ENCODE assay signal across 9 mouse cellular contexts in the genomic region with DNA sequence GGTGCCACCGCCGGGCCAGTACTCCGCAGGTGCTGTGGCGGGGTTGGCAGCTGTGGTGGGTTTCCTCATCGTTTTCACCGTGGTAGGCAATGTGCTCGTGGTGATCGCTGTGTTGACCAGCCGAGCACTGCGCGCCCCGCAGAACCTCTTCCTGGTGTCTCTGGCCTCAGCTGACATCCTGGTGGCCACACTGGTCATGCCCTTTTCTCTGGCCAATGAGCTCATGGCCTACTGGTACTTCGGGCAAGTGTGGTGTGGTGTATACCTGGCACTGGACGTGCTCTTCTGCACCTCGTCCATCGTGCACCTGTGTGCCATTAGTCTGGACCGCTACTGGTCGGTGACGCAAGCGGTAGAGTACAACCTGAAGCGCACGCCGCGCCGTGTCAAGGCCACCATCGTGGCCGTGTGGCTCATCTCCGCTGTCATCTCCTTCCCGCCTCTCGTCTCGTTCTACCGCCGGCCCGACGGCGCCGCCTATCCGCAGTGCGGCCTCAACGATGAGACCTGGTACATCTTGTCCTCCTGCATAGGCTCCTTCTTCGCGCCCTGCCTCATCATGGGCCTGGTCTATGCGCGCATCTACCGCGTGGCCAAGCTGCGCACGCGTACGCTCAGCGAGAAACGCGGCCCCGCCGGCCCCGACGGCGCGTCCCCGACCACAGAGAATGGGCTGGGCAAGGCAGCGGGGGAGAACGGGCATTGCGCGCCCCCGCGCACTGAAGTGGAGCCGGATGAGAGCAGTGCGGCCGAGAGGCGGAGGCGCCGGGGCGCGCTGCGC. TPM values are rescaled to one million over a fixed set of nuclear protein-coding genes. Genes with fewer than 3 reads are reported as not detected.
DNase-seq lines count a peak whose midpoint lies in the region; ATAC-seq and TF ChIP-seq lines count a peak whose summit lies in the region.
"Had no signal": no experiment of that assay in that cellular context is flagged by ENCODE, and none has a peak within 500 bp of the region (broad histone marks: within the 10 kb centered on the region; RNA-seq: fewer than 3 reads in every experiment).

No protein-coding gene starts in this region.

- H3K36me3 ChIP-seq in forebrain, embryonic 11.5 days (ENCODE audit: control insufficient read depth, insufficient read depth, low read length) = no peaks in the 10 kb centered on the region
- H3K36me3 ChIP-seq in kidney, embryonic 16.5 days (ENCODE audit: insufficient read depth, low read length) = no peaks in the 10 kb centered on the region
- H3K36me3 ChIP-seq in limb, embryonic 15.5 days = no peaks in the 10 kb centered on the region

- no peak overlapping the region for H3K27ac ChIP-seq in forebrain, embryonic 11.5 days (ENCODE audit: low read depth, low read length)
- no peak overlapping the region for H3K27ac ChIP-seq in kidney, embryonic 16.5 days (ENCODE audit: low read length)
- no peak overlapping the region for H3K27ac ChIP-seq in limb, embryonic 15.5 days
- H3K27ac ChIP-seq: liver, embryonic 14.5 days had no signal

- DNase-seq in layer of hippocampus, adult 11-12 months (ENCODE audit: low spot score) = peak; percentile 49
- no peak for DNase-seq in layer of hippocampus, adult 9-10 months (ENCODE audit: low spot score)
- peak; percentile 72 for DNase-seq in brain, embryonic 14.5 days (ENCODE audit: low read depth)
- peak; percentile 55 for DNase-seq in forebrain, embryonic 11.5 days (ENCODE audit: low spot score)
- peak; percentile 67 for DNase-seq in right cerebral cortex, postnatal 10 days (ENCODE audit: low spot score in 2 of 2)

- TF ChIP-seq CTCF in brain, embryonic 14.5 days (IDR thresholded peaks at IDR 0.05; ENCODE audit: borderline replicate concordance, extremely low read depth, insufficient read depth, insufficient read length) = no peak

- peaks cover 57% of the 10 kb centered on the region for H3K27me3 ChIP-seq in forebrain, embryonic 11.5 days (ENCODE audit: control insufficient read depth, insufficient read depth, low read length)
- H3K27me3 ChIP-seq in kidney, embryonic 16.5 days (ENCODE audit: insufficient read depth, low read length) = peaks cover 76% of the 10 kb centered on the region
- peaks cover 96% of the 10 kb centered on the region for H3K27me3 ChIP-seq in limb, embryonic 15.5 days

- TF ChIP-seq POLR2A in brain, embryonic 14.5 days (IDR thresholded peaks at IDR 0.05; ENCODE audit: borderline replicate concordance, extremely low read depth, insufficient read depth, insufficient read length, poor library complexity, severe bottlenecking) = no peak

- H3K9me3 ChIP-seq in forebrain, embryonic 11.5 days (ENCODE audit: control insufficient read depth, low read length) = no peaks in the 10 kb centered on the region
- no peaks in the 10 kb centered on the region for H3K9me3 ChIP-seq in kidney, embryonic 16.5 days (ENCODE audit: low read length)
- no peaks in the 10 kb centered on the region for H3K9me3 ChIP-seq in limb, embryonic 15.5 days

- WGBS in forebrain, embryonic 11.5 days = 5% methylated on average over 75 of the region's 75 CpGs
- WGBS in kidney, embryonic 16.5 days = 4% methylated on average over 75 of the region's 75 CpGs
- WGBS in limb, embryonic 15.5 days = 4% methylated on average over 73 of the region's 75 CpGs

- peak overlapping the region; percentile 43 for H3K4me3 ChIP-seq in forebrain, embryonic 11.5 days (ENCODE audit: low read depth, low read length)
- H3K4me3 ChIP-seq in kidney, embryonic 16.5 days (ENCODE audit: low read length) = peak overlapping the region; percentile 55
- H3K4me3 ChIP-seq in limb, embryonic 15.5 days = peak overlapping the region; percentile 48

- H3K9ac ChIP-seq in forebrain, embryonic 11.5 days (ENCODE audit: low read length) = no peak overlapping the region
- no peak overlapping the region for H3K9ac ChIP-seq in kidney, embryonic 16.5 days (replicated peaks; ENCODE audit: low read length)
- H3K9ac ChIP-seq in limb, embryonic 15.5 days = no peak overlapping the region
- H3K9ac ChIP-seq: liver, embryonic 14.5 days had no signal

- no peak for ATAC-seq in forebrain, embryonic 11.5 days (replicated peaks; ENCODE audit: low FRiP score)
- ATAC-seq in kidney, embryonic 16.5 days (ENCODE audit: low FRiP score, low TSS enrichment) = no peak
- no peak for ATAC-seq in limb, embryonic 15.5 days (ENCODE audit: insufficient number of reproducible peaks, low FRiP score, low TSS enrichment, low read depth)
- no peak for ATAC-seq in megakaryocyte-erythroid progenitor cell, adult 5-6 weeks (replicated peaks; ENCODE audit: low FRiP score, low TSS enrichment, poor library complexity, severe bottlenecking)

- H3K4me1 ChIP-seq in forebrain, embryonic 11.5 days (replicated peaks; ENCODE audit: control insufficient read depth, insufficient read depth, low read length) = peaks cover 10% of the 10 kb centered on the region; the same call in 1 of the 2 replicates
- H3K4me1 ChIP-seq in kidney, embryonic 16.5 days (ENCODE audit: insufficient read depth, low read length) = peaks cover 11% of the 10 kb centered on the region; the same call in 1 of the 2 replicates
- H3K4me1 ChIP-seq in limb, embryonic 15.5 days = peaks cover 25% of the 10 kb centered on the region

- peak overlapping the region; percentile 61 for H3K4me2 ChIP-seq in forebrain, embryonic 11.5 days (ENCODE audit: low read depth, low read length, severe bottlenecking)
- peak overlapping the region; percentile 91 for H3K4me2 ChIP-seq in kidney, embryonic 16.5 days (replicated peaks; ENCODE audit: low read depth, low read length)
- H3K4me2 ChIP-seq in limb, embryonic 15.5 days = peak overlapping the region; percentile 92

RNA-seq across cellular contexts. Expression of a gene that starts 2.1 kb away (rescaled TPM):
- polyA plus RNA-seq in brain, embryonic 14.5 days (2012; rRNA removed) = 2.0 and 3.0 TPM in 2 replicates
- 0.05 TPM in 1 of 2 replicates, not detected in the other for polyA plus RNA-seq in forebrain, embryonic 11.5 days (2014; fragmentation: Nextera tagmentation; extraction: Ambion mirVana)
- 0.15 and 0.16 TPM in 2 replicates for polyA plus RNA-seq in kidney, embryonic 16.5 days (2015; fragmentation: Nextera tagmentation; extraction: Ambion mirVana)
- not detected in 2 replicates for polyA plus RNA-seq in limb, embryonic 15.5 days (2015; fragmentation: Nextera tagmentation; extraction: Ambion mirVana)
- total RNA-seq in megakaryocyte-erythroid progenitor cell, adult 5-6 weeks (2014; fragmentation: Nextera tagmentation) = not detected in 2 replicates
- not detected in 2 replicates for total RNA-seq in megakaryocyte-erythroid progenitor cell, adult 5-6 weeks (2017)
- polyA plus RNA-seq: liver, embryonic 14.5 days had no signal
